Mouse (Mus musculus) stomach, embryonic 16.5 days (tissue): ENCODE measurements at regions not wholly inside any gene's neighbourhood (a gene's known extent, or its start where the extent isn't known, plus 50 kb on each side); places are given as distances from the start of the nearest gene placed in this dataset.

Experiments
- ATAC-seq: fragments of 200-750 bp; cut with Nextera tagmentation; 2 replicates; pipeline ENCODE4 v1.8.0; 2017; ENCODE audit warnings: moderate number of reproducible peaks, moderate TSS enrichment; ENCODE audit not compliant: insufficient read depth, low FRiP score
- H3K27ac ChIP-seq: fragments of 300-500 bp; sonication (generic); 2 replicates; pipeline ENCODE4 v1.5.1; 2014; ENCODE audit warnings: low read length
- H3K27me3 ChIP-seq: fragments of 300-500 bp; sonication (generic); 2 replicates; pipeline ENCODE4 v1.6.1; 2014; ENCODE audit warnings: low read length, control low read depth, mixed read lengths; ENCODE audit not compliant: control insufficient read depth, insufficient read depth
- H3K36me3 ChIP-seq: fragments of 300-500 bp; sonication (generic); 2 replicates; pipeline ENCODE4 v1.6.1; 2014; ENCODE audit warnings: low read length; ENCODE audit not compliant: control insufficient read depth, insufficient read depth
- H3K4me1 ChIP-seq: fragments of 300-500 bp; sonication (generic); 2 replicates; pipeline ENCODE4 v1.6.1; 2014; ENCODE audit warnings: low read length, control low read depth, mixed read lengths; ENCODE audit not compliant: control insufficient read depth, insufficient read depth
- H3K4me2 ChIP-seq: fragments of 300-500 bp; sonication (generic); 2 replicates; pipeline ENCODE4 v1.6.1; 2014; ENCODE audit warnings: low read depth, low read length, mixed read lengths
- H3K4me3 ChIP-seq: fragments of 300-500 bp; sonication (generic); replicated peaks from 2 replicates; pipeline ENCODE4 v1.5.1; 2014; ENCODE audit warnings: mild to moderate bottlenecking, low read length
- H3K9ac ChIP-seq: fragments of 300-500 bp; sonication (generic); 2 replicates; pipeline ENCODE4 v1.6.1; 2014; ENCODE audit warnings: low read length
- H3K9me3 ChIP-seq: fragments of 300-500 bp; sonication (generic); replicated peaks from 2 replicates; pipeline ENCODE4 v1.6.1; 2016; ENCODE audit warnings: low read length, control low read depth; ENCODE audit not compliant: control insufficient read depth
- WGBS: fragments of 180-500 bp; shearing (Covaris S2); extraction: QIAGEN DNeasy Blood & Tissue Kit; methylation state at CpG from one replicate; pipeline ENCODE4 v1.1.7; 2014; 5-methylcytosine and 5-hydroxymethylcytosine counted together

DNA sequence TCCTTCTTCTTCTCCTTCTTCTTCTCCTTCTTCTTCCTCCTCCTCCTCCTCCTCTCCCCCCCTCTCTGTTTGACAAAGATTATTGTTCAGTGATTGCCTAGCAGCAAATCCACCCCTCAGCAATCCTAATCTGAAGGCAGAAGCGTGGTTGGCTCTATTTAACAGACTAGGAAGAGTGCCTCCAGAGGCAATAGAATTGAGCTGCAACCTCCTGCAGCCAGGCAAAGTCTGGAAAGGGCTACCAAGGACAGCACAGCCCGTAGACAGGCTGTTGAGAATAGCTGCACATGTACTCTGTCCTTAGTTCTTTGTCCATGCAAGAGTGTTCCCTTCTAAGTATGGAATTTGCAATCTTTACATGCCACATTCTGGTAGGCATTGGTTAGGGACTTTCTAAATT lies 78.5 kb upstream of the Trib2 start:
- no peak overlapping the region for H3K4me3 ChIP-seq
- no peaks in the 10 kb centered on the region for H3K9me3 ChIP-seq
- no peaks in the 10 kb centered on the region for H3K36me3 ChIP-seq
- H3K4me1 ChIP-seq, result no peaks in the 10 kb centered on the region
- ATAC-seq, result no peak
- no peak overlapping the region for H3K9ac ChIP-seq
- 41% methylated on average over 2 of the region's 2 CpGs for WGBS
- no peaks in the 10 kb centered on the region for H3K27me3 ChIP-seq
- no peak overlapping the region for H3K4me2 ChIP-seq
- H3K27ac ChIP-seq, result no peak overlapping the region

DNA sequence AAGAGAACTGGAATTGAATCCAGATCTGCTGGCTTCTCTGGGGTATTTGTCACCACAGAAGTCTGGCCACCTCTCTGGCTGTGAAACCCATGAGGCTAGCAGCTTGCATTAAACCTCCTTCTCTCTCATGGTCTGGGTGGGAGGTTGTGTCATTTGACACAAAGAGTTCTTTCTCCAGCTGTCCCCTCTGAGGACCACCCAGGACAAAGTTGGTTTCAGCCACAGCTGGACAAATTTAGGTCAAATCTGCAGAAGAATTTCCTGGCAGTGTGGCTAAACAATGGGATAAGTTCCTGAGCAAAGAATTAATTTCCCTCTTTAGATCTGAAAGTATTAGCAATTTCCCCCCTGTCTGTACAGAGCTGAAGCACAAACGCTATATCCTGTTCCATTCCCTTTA lies 73.9 kb upstream of the Trib2 start:
- no peak overlapping the region for H3K27ac ChIP-seq
- H3K9ac ChIP-seq, result no peak overlapping the region
- H3K4me1 ChIP-seq, result no peaks in the 10 kb centered on the region
- no peaks in the 10 kb centered on the region for H3K9me3 ChIP-seq
- no peak overlapping the region for H3K4me3 ChIP-seq
- no peaks in the 10 kb centered on the region for H3K27me3 ChIP-seq
- no peak for ATAC-seq
- H3K4me2 ChIP-seq, result no peak overlapping the region
- H3K36me3 ChIP-seq, result no peaks in the 10 kb centered on the region
- 42% methylated on average over 1 of the region's 1 CpGs for WGBS

DNA sequence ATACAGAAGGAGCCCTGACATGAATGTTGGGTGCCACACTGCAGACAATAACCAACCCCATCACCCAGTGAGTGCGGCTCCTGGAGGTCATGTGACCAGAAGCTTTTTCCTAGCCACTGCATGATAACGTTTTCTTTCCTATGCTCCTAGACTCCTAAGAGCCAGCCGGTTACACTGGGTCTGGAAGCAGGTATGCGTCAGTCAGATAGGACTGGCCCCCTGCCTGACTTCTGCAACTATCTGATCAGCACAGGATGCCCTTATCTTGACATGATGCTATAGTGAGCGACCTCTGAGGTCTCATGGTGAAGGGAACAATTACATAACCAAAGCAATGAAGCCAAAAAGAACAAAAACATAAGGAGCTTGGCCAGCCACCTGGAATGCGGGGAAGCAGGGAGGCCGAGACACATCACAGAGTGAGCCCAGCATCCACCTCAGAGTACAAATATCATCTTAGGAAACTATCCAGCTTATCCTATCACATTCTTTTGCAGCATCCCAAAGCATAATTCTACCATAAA lies 63.2 kb upstream of the Trib2 start:
- WGBS, result 75% methylated on average over 7 of the region's 7 CpGs
- H3K4me3 ChIP-seq, result no peak overlapping the region
- no peaks in the 10 kb centered on the region for H3K9me3 ChIP-seq

More for the DNA sequence above, 63.2 kb upstream of the Trib2 start:
- no peak for ATAC-seq
- H3K27ac ChIP-seq, result no peak overlapping the region
- H3K36me3 ChIP-seq, result no peaks in the 10 kb centered on the region
- no peaks in the 10 kb centered on the region for H3K4me1 ChIP-seq
- no peaks in the 10 kb centered on the region for H3K27me3 ChIP-seq
- H3K4me2 ChIP-seq, result no peak overlapping the region
- H3K9ac ChIP-seq, result no peak overlapping the region
